Comparison of ENCODE assay signal across 8 mouse cellular contexts in genomic region chr7:18990601-18991295, GRCm38 (mm10). TPM values are rescaled to one million over a fixed set of nuclear protein-coding genes. Genes with fewer than 3 reads are reported as not detected.
DNase-seq lines count a peak whose midpoint lies in the region; ATAC-seq lines count a peak whose summit lies in the region.

Gene Mypop (plus strand): TSS chr7:18991245.

- under 1% methylated on average over 37 of the region's 37 CpGs for WGBS in heart, embryonic 13.5 days
- WGBS in liver, embryonic 12.5 days (ENCODE audit: insufficient replicate concordance): under 1% methylated on average over 37 of the region's 37 CpGs
- WGBS in stomach, embryonic 15.5 days: under 1% methylated on average over 37 of the region's 37 CpGs

- peak within 1 kb of the TSS; percentile 84 for H3K4me2 ChIP-seq in heart, embryonic 13.5 days
- peak within 1 kb of the TSS; percentile 78 for H3K4me2 ChIP-seq in liver, embryonic 12.5 days
- peak within 1 kb of the TSS; percentile 93 for H3K4me2 ChIP-seq in stomach, embryonic 15.5 days

- H3K9me3 ChIP-seq in heart, embryonic 13.5 days: no peaks in the 10 kb centered on the region
- no peaks in the 10 kb centered on the region for H3K9me3 ChIP-seq in liver, embryonic 12.5 days (replicated peaks)
- H3K9me3 ChIP-seq in stomach, embryonic 15.5 days: no peaks in the 10 kb centered on the region

- peak within 1 kb of the TSS; percentile 81 for H3K9ac ChIP-seq in heart, embryonic 13.5 days
- peak within 1 kb of the TSS; percentile 28; the same call in 1 of the 2 replicates for H3K9ac ChIP-seq in liver, embryonic 12.5 days
- H3K9ac ChIP-seq in stomach, embryonic 15.5 days: peak within 1 kb of the TSS; percentile 4

- peak within 1 kb of the TSS; percentile 62 for H3K4me3 ChIP-seq in brown adipose tissue, adult 24 weeks (ENCODE audit: insufficient read depth, low read depth, low read length)
- H3K4me3 ChIP-seq in heart, embryonic 13.5 days: peak within 1 kb of the TSS; percentile 58
- H3K4me3 ChIP-seq in liver, embryonic 12.5 days: peak within 1 kb of the TSS; percentile 52
- peak within 1 kb of the TSS; percentile 46 for H3K4me3 ChIP-seq in stomach, embryonic 15.5 days (replicated peaks)

- ATAC-seq in heart, embryonic 13.5 days (ENCODE audit: extremely low read depth, insufficient number of reproducible peaks, low FRiP score, low TSS enrichment): peak; percentile 85
- peak; percentile 89 for ATAC-seq in liver, embryonic 12.5 days
- ATAC-seq in stomach, embryonic 15.5 days (ENCODE audit: insufficient read depth, low FRiP score, low read depth): peak; percentile 94

- peak; percentile 100 for DNase-seq in CD4-positive, CD25-positive, alpha-beta regulatory T cell, adult 2 months (ENCODE audit: low read depth, low spot score)
- peak; percentile 76 for DNase-seq in fat pad, adult 2 months (ENCODE audit: extremely low read depth, low read depth, low spot score)
- peak; percentile 100 for DNase-seq in kidney, postnatal 10 days
- peak; percentile 97 to 99 for DNase-seq in natural killer cell, adult 2 months (ENCODE audit: low spot score in 2 of 2)

- peaks cover 5% of the 10 kb centered on the region; the same call in 1 of the 2 replicates for H3K4me1 ChIP-seq in brown adipose tissue, adult 24 weeks (ENCODE audit: control insufficient read depth, insufficient read depth, insufficient read length, low read length)
- H3K4me1 ChIP-seq in heart, embryonic 13.5 days: peaks cover 22% of the 10 kb centered on the region
- peaks cover 23% of the 10 kb centered on the region for H3K4me1 ChIP-seq in liver, embryonic 12.5 days
- H3K4me1 ChIP-seq in stomach, embryonic 15.5 days: peaks cover 18% of the 10 kb centered on the region

- H3K27ac ChIP-seq in brown adipose tissue, adult 24 weeks (replicated peaks; ENCODE audit: low read depth, low read length): no peak within 1 kb of the TSS
- peak within 1 kb of the TSS; percentile 82 for H3K27ac ChIP-seq in heart, embryonic 13.5 days (replicated peaks)
- no peak within 1 kb of the TSS for H3K27ac ChIP-seq in liver, embryonic 12.5 days
- H3K27ac ChIP-seq in stomach, embryonic 15.5 days: peak within 1 kb of the TSS; percentile 80

- peaks cover 56% of the 10 kb centered on the region for H3K27me3 ChIP-seq in heart, embryonic 13.5 days (replicated peaks)
- H3K27me3 ChIP-seq in liver, embryonic 12.5 days (replicated peaks): peaks cover 76% of the 10 kb centered on the region
- H3K27me3 ChIP-seq in stomach, embryonic 15.5 days (replicated peaks): peaks cover 28% of the 10 kb centered on the region; the same call in 1 of the 2 replicates

- H3K36me3 ChIP-seq in heart, embryonic 13.5 days: peaks cover 17% of the 10 kb centered on the region; the same call in 1 of the 2 replicates
- no peaks in the 10 kb centered on the region; the same call in 1 of the 2 replicates for H3K36me3 ChIP-seq in liver, embryonic 12.5 days
- no peaks in the 10 kb centered on the region for H3K36me3 ChIP-seq in stomach, embryonic 15.5 days

RNA-seq across cellular contexts. Expression of gene Mypop, which starts in this region (rescaled TPM):
- 2.7 and 6.0 TPM in 2 replicates for polyA plus RNA-seq in brown adipose tissue, adult 24 weeks (2012; ENCODE audit: insufficient read depth, insufficient read length, missing spikeins)
- polyA plus RNA-seq in heart, embryonic 13.5 days (2015; fragmentation: Nextera tagmentation; extraction: Ambion mirVana): 1.8 and 1.9 TPM in 2 replicates
- 1.3 and 1.7 TPM in 2 replicates for polyA plus RNA-seq in liver, embryonic 12.5 days (2016; fragmentation: Nextera tagmentation; extraction: Ambion mirVana)
- 2.8 and 3.7 TPM in 2 replicates for polyA plus RNA-seq in stomach, embryonic 15.5 days (2015; fragmentation: Nextera tagmentation; extraction: Ambion mirVana)

Comparison
In these comparisons a context has a peak if more than half of its experiments do, and no peak if none do; other contexts are left out.
1. H3K27ac ChIP-seq: peak in heart, embryonic 13.5 days (single experiment) and stomach, embryonic 15.5 days (single experiment); none in brown adipose tissue, adult 24 weeks (single experiment) and liver, embryonic 12.5 days (single experiment).
2. H3K9ac ChIP-seq: peak in every context shown above with its lines; median percentile 81 in heart, embryonic 13.5 days; 28 in liver, embryonic 12.5 days; 4 in stomach, embryonic 15.5 days.
3. Peak in every context shown above with its lines, with median percentiles within 50 percentile points of each other: DNase-seq, H3K4me3 ChIP-seq, ATAC-seq and H3K4me2 ChIP-seq.